Mouse (Mus musculus): ENCODE data around the gene Vgll4.

Gene Vgll4

DNA sequence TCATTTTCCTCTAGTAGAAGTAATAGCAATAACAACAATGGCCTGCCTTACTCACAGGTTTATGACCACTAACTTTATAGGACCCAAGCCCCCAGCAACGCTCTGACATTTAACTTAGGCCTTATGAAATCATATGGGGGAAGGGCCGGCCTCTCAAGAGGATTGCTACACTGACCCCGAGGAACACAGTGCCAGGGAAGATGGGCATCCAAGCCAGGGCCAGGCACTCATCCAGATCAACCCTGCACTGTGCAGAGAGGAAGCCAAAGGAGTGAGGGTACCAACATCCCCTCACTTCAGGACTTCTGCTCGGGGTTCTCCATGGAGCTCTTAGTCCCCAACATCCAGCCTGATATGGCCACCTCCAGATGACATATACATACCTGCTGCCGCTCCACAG is 106.3 kb downstream of the Vgll4 start:
- no peak for DNase-seq

DNA sequence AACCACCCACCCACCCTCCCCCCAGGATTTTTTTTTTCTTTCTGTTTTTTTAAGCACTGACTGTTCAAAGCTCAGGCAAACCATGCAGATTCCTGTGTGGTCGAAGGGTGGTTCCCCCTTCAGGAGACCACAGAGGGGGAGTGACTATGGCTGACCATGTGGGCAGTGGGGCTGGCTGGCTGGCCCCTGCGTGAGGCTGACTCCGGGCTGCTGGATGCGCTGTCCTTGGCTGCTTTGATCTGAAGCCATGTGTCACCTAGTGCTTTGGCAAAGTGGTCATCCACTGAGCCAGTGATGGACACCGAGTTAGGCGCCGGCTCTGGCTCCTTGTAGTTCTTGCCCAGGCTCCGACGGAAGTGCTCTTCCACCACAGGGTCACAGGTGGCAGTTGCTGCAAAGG is 107.7 kb downstream of the Vgll4 start:
- no peak for DNase-seq

DNA sequence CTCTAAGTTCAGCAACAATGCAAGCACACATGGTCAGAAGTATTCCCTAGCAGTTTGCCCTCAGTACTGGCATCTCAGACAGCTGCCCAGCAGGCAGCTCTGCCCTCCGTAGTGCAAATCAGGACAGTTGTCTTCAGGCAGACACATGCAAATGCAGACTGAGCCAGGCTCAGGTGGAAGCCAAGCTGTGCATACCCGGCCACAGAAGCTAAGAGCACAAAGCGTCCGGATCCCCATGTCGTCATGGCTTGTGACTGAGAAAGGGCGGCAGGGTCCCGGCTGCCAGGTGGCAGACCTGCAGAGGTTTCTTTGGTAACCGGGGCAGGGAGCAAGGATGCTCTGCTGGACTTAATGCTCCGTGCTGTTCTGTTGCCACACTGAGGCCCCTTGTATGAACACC is 108.2 kb downstream of the Vgll4 start:
- no peak for DNase-seq

DNA sequence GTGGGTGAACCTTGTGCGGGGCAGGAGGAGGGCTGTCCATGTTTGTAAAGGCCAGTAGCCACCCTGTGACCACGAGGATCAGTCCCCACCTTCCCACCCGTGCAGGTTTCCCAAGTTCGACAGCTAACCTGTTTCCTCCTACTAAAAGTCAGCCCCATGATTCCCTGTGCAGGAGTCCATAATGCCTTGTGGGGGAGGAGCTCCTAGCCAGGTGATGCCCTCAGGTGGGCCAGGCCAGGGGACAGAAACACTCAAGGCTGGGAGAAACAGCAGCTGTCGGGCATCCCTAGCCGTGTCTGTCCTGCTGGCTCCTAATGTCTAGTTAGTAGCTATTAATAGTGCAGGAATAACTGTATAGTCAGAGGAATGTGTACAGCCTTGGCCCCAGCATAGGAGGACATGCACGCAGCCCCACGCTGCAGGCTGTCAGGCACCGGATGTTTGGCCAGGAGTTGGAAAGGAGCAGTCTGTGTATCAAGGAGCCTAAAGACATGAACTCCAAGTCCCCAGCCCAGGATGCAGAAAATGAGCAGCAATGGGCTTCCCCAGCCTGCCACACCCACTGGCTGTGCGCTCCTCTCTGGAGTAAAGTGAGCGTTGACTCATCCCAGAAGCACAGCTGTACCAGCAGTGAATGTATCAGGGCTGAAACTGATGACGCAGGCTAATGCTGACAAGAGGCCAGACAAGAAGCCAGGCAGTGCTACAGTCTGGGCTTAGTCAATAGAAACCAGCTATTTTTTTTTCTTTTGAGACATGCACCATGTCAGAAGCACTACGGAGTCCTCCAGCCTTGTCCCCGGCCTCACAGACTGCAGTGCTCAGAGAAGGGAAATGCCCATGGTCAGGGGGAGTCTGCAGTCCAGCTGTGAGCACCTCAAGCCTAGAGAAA is 108.9 kb downstream of the Vgll4 start:
- no peak for DNase-seq

DNA sequence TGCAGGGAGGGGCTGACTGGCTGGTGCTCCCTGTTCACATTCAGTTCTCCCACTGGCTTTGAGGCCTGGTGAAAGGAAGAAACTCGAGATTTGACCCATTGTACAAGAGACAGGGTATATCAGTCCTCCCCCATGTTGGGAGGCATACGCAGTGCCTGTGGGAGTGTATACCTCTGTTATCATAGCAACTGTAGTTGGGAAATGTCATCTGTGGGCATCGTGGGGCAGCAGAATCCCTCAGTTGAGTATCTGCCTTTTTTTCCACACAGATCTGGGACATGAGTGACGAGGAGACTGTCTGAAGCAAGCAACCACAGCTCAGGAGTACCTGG is 111.1 kb downstream of the Vgll4 start:
- DNase-seq = no peak

DNA sequence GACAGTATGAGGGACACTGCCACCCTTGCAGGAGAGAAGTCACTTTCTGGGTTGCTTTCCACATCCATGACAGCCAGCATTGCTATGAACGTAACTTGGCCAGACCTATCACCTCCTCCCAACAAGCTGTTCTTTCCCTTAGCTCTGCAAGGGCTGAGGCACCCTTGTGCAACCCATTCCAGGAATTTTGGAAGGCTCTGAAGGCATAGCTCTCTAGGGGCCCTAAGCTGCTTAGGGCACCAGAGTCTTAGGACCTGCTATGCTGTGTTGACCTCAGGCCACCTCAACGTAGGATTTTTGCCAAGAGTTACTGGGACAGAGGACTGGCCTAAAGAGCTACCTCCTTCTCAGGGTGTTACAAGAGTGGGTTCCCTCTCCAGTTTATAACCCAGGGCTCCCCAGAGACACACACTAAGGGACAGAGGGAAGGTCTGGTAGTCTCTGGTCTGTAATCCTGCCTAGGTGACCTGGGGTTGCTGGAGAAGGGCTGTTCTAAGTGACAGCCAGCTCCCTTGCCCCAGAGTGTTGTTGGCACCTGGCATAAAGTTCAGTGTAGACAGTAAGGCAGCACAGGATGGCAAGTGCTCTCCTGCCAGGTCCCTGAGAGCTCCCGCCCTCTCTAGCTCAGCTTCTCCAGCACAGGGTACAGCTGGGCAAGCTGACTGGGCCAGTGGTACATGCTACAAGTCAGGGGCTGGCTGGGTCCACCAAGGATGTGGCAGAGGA is 111.6 kb downstream of the Vgll4 start:
- DNase-seq = no peak

DNA sequence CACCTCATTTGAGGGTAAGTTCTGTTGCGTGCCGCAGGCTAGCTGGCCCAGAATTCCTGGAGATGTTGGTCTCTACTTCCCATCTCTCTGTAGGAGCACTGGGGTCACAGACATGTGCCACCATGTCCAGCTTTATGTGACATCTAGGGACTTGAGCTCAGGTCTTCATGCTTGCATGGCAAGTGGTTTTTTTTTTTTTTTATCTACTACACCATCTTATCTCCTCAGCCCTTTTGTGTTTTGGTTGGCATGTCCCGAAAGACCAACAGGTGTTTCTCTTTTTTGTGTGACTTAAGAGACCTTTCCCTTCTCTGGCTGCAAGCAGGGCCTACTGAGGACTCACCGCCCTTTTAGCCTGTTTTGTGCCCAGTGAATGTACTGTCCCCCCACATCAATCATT is 113.3 kb downstream of the Vgll4 start:
- DNase-seq = no peak

DNA sequence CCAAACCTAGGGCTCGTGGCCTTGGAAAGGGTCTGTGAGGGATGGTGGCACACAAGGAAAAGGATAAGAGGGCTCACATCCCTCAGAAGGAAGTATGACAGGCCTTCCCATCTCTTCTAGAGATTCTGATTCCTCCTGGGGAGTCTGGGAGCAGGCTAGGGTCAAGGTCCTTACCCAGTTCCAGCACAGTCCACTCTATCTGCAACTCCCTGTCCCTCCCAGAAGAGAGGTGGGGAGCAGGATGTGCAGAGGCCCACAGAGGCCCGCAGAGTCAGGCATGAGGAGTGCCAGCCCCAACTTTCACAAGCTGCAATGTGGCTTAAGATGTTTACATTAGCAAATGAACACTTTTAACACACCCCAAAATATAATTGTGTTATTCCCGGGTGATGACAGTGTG is 114.2 kb downstream of the Vgll4 start:
- DNase-seq = no peak

DNA sequence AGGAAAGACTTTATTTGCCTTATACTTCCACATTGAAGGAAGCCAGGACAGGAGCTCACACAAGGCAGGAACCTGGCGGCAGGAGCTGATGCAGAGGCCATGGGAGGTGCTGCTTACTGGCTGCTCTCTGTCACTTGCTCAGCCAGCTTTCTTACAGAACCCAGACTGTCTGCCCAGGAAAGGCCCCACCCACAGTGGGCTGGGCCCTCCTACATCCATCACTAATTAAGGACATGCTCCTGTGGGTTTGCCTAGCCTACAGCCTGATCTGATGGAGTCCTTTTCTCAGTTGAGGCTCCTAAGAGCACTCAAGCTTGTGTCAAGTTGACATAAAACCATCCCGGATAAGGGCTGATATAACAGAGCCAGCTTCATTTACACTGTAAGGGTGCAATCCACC is 115.4 kb downstream of the Vgll4 start:
- DNase-seq = no peak

DNA sequence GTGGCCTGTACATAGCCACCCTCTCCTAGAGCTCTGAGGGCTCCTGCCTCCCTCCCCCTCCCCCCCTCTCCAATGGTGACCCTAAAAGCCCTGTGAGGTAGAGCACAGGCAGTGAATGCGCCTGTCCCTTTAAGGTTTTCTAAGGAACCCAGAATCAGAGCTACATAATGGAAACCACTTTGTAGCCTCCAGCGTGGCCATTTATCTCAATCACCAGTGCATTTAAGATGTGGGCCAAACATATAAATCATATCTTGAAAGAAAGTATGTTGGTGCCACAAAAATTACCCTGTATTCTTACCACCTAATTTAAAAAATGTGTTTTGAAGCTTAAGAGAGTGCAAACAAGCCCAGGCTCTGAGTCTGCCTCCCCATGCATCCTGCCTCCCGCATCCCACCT is 117.1 kb downstream of the Vgll4 start:
- no peak for DNase-seq

DNA sequence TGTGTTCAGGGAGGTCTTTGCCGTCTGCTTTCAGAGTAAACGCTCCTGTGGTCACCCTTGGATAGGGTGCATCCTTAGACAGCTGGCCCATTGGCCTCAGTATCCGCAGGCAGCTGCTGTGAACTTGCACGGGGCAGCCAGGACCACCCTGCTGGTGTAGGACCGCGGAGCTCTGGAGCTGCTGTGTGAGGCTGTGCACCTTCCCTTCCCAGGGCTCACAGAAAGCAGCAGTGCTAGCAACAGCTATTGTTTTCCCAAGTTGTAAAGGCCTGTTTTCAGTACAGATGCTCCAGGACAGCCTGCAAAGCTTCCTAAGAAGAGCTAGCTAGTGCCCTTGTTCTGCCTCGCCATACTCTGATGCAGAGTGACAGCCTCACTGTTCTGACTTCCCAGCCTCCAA is 118.1 kb downstream of the Vgll4 start:
- no peak for DNase-seq

DNA sequence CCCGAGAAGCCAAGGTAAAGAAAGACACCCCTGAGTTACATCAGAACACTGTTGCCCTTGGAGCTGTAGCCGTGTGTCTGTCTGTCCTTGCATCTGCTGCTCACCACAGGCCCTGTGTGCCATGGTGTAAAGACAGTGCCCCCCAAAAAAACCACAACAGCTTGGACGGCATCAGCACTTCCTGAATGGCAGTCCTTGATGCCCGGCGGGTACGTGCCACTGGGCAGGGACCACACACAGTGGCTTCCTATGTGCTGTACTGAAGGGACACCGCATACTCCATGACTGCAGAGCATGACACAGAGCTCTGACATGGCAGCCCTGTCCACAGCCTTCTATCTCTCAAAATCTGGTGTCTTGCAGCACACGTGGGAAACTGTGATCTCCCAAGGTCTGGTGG is 120.0 kb downstream of the Vgll4 start:
- no peak for DNase-seq

DNA sequence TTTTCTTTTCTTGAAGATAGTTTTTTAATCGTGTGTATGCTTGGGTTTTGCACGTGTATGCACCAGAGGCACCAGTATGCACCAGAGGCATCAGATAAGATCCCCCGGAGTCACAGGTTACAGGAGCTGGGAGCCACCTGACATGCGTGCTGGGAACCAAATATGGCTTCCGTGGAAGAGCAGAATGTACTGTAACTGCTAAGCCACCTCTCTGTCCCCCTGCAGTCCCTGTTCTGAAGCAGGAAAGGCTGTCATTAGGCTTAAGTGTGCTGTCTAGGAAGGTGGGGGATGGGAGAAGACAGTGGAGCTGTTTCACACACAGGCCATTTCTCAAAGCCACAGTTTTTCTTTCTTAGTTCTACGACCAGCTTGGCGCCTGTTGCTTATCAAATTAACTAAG is 121.0 kb downstream of the Vgll4 start:
- DNase-seq = no peak

DNA sequence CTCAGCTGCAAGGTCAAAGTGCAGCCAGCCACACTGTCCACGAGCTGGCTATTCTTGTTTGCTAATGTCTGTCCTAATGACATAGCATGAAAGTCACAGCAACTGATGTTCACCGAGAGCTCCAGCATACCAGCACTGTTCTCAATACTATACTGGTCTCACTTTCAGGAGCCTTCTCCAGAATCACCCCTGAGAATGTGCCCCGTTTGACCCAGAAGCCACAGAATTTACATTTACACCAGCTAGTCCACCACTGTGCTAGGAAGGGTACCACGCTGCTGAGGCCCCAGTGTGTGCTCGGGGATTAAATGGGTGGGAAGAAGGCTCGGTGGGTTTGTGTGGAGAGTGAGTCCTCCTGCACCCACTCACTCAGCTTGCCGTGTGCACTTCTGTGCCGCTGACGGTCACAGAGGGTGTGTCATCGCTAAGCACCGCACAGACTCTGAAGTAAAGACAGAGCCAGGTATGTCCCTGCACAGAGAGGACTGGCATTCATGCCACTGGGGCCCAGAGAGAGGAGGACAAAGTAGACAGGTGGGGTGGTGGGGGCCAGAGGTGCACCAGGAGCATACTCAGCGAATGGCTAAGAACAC is 122.1 kb downstream of the Vgll4 start:
- no peak for DNase-seq

DNA sequence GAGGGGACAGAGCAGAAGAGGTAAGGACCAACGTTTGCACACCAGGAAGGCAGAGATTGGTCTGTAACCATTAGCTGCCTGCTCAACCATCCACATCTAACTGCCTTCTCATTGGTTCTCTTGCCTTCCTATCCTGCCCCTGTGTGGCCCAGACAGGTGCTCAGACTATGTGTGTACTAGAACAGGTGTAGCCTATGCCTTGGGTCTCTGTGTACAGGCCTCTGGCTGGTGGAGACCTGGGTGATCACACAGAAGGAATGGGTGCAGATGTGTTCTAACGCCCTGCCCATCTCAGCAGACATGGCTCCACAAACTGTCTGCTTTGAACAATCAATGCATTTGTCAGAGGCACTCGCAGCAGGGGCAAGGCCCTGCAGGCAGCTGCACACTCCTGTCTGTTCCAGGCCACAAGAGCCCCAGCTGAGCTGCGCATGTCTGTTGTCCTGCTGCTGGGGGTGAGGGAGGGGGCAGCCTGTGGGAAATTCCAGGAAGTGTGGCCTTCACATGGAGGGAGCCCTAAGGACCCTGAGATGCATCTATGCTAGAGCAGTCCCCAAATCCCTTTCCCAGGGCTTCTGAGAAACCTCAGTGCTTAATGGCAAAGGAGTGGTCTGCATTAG is 123.5 kb downstream of the Vgll4 start:
- no peak for DNase-seq

DNA sequence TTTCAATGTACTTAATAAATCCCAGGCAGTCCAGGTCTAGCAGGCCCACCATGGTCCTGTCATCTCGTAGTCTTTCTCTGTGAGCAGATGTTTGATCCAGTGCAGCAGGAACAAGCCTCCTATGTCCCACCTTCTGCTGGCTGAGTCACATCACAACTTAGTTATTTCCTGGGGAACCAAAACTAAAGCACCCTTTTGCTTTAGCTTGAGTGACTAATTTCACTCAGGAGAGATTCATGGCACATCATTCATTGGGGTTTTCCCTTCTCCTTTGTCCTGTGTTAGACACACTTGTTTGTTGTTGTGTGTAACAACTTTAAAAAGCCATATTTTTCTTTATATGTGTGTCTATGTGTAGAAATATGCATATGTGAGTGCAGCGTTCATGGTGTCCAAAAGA is 126.9 kb downstream of the Vgll4 start:
- DNase-seq = no peak

DNA sequence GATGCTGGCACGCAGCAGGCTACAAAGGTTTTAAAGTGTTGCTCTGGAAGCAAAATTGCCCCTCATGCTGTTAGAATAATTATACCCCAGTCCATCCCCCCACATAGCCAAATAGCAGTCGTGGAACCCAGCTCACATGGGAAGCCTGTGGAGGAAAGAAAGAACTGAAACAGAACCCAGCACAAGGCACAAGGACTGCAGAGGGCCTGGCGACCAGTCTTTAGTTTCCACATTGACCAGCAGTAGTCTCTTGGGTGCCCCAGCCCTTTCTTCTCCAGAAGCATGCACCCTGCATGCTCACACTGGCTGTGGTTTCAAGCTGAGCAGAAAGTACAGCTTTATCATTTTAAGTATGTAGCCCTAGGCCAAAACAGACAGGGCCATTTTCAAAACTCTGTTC is 127.7 kb downstream of the Vgll4 start:
- DNase-seq = no peak

DNA sequence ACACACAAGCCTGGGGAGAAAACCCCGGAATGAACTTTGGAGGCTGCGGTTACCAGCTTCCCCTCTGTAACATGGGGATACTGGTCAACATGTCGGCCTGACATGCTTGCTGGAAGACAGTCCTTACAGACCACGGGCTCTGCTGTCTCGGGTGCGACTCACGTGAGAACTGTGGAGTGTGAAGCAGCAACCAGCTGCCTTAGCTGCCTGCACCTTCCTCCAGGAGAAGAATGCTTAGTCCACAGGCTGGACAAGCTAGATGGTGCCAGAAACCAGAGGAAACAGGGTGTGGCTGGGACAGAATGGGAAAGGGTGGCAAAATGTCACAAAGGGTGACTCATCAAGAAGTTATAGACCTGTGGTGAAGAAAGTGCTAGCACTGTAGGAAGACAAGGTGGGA is 129.8 kb downstream of the Vgll4 start:
- DNase-seq = no peak

DNA sequence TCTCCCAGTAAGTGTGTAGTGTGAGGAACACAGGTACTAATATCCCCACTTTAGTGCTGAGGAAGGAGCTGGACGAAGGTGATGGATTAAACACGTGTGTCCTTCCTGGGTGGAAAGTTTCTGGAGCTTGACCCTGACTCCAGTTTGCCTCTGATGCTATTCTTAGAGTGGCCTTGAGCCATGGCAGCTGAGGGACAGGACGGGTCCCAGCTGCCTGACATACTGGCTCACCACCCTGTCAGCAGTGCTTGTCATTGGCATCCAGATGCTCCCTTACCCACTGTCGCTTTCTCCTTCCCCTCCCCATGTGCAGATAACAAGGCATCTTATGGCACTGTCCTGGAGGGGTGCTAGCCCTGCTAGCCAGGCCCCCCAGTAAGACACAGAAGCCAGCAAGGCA is 130.9 kb downstream of the Vgll4 start:
- DNase-seq = no peak

DNA sequence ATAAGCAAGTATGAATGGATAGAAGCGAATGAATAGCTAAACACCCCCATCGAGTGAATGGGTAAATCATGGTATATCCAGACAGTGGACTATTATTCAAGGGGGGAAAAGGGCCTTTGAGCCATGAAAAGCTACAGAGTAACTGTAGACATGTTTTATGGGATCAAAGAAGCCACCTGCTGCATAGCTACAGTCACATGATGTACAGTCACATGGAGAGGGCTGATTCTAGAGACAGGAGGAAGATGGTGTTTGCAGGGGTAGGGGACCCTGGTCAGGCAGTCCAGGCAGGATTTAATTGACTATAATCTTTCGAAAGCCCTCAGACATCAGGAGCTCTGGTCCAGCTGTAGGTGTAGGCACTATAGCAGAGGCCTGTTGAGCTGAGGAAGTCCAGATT is 133.4 kb downstream of the Vgll4 start:
- DNase-seq = no peak

DNA sequence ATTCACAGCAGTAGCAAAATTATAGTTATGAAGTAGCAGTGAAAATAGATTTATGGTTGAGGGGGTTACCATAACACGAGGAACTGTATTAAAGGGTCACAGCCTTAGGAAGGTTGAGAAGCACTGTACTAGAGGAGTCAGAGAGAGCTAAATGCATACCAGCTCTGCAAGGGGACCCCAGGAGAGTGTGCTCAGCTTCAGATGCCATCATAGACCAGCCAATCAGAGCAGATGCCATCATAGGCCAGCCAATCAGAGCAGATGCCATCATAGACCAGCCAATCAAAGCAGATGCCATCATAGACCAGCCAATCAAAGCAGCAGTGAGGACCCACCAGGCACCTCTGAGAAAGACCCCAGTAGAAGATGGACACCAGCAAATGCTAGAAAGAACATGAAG is 134.0 kb downstream of the Vgll4 start:
- DNase-seq = no peak

DNA sequence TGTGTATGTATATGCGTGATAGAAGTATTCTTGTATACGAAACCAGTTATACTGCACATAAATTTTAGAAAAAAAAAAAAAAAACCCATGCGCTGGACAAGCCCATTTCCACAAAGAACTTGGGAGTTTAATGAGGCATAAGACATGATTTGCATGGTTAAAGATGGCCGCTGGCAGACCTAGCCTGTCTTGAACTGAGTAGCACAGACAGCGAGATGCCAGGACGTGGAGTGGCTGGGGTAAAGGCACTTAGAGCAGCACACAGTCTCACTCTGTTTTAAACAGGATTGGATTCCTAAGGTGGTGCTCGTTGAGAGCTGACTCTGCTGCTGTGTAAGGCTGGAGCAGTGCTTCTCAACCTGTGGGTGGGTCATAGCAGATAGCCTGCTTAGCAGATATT is 134.4 kb downstream of the Vgll4 start:
- DNase-seq = no peak

DNA sequence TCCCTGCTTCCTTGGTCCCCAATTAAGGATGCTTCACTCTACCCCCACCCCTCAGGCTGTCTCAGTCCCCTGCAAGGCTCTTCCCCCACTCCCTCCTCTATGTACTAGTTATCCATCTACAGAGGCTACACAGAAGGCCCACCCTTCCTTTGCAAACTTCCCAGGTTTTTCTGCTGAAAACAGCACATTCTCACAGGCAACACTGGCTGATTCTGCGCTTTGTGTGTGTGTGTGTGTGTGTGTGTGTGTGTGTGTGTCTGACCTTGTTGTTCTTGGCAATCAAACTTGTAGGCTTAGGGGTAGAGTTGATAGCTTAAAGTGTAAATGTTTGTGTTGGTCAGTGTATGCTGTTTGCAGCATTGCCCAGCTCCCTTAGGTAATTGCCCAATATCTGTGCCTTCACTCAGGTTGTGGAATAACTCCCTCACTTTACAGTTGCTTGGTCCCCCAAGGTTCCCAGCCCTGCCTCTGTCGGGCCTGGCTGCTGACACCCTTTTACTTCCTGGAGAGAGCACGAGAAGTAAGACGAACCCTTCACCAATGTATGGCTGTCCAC is 135.9 kb downstream of the Vgll4 start:
- DNase-seq = no peak

Measured in thymus, postnatal 4 days (tissue).